Mouse (Mus musculus) ES-E14 (cell line): ENCODE measurements around the gene Taf11.

Experiments
- CHD2 ChIP-seq: IDR thresholded peaks from 2 replicates; pipeline ENCODE4 v1.6.1; 2014; ENCODE audit warnings: mild to moderate bottlenecking, low read depth, low read length, inconsistent platforms
- MAFK ChIP-seq: IDR thresholded peaks from 2 replicates; pipeline ENCODE4 v1.6.1; 2014; ENCODE audit warnings: mild to moderate bottlenecking, low read depth, low read length, inconsistent platforms; ENCODE audit not compliant: insufficient read depth
- ZC3H11A ChIP-seq: IDR thresholded peaks from 2 replicates; pipeline ENCODE4 v1.6.1; 2012; ENCODE audit warnings: low read depth, mild to moderate bottlenecking, inconsistent platforms, low read length, borderline replicate concordance
- ZNF384 ChIP-seq: IDR thresholded peaks from 2 replicates; pipeline ENCODE4 v1.6.1; 2012; ENCODE audit warnings: low read depth, low read length, inconsistent platforms

DNA sequence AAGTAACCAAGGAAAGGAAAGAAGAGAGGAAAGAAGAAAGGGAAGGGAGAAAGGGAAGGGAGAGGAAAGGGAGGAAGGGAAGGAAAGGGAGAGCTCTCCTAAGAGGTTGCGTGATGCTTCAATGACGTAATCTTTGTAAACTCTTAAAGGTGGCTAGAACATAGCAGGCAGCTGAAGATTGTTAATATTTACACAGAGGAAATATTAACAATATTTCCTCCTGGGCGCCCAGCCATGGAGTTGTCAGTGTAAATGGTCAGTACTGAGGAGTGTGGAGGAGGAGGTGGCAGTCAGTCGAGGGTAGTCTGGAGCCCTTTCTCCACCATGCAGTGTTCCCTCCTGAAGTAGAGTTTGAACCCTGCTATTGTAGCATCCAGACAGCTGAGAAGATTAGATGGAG lies 15.4 kb upstream of the Taf11 start:
- no peak for TF ChIP-seq MAFK
- no peak for TF ChIP-seq ZNF384
- no peak for TF ChIP-seq CHD2
- TF ChIP-seq ZC3H11A = no peak
